Mouse (Mus musculus) intestine, embryonic 14.5 days (tissue): Measurements from ENCODE around the gene Abcb5. TPM values are rescaled to one million over a fixed set of nuclear protein-coding genes. Genes with fewer than 3 reads are reported as not detected.

ENCODE experiments used
- ATAC-seq: fragments of 200-750 bp; cut with Nextera tagmentation; replicated peaks from 2 replicates; pipeline ENCODE4 v1.8.0; 2017; ENCODE audit warnings: low read depth, moderate number of reproducible peaks, moderate TSS enrichment, moderate library complexity; ENCODE audit not compliant: low FRiP score, low TSS enrichment
- DNase-seq: peaks from one replicate; pipeline ENCODE4 v3.0.0-alpha.2; 2018; ENCODE audit warnings: low spot score
- H3K27ac ChIP-seq: fragments of 300-500 bp; sonication (generic); 2 replicates; pipeline ENCODE4 v1.5.1; 2014; ENCODE audit warnings: low read depth, mild to moderate bottlenecking, control low read depth
- H3K27me3 ChIP-seq: fragments of 300-500 bp; sonication (generic); replicated peaks from 2 replicates; pipeline ENCODE4 v1.6.1; 2014; ENCODE audit warnings: low read length, control low read depth; ENCODE audit not compliant: control insufficient read depth, insufficient read depth
- H3K36me3 ChIP-seq: fragments of 300-500 bp; sonication (generic); 2 replicates; pipeline ENCODE4 v1.6.1; 2014; ENCODE audit warnings: low read length, control low read depth; ENCODE audit not compliant: control insufficient read depth, insufficient read depth
- H3K4me1 ChIP-seq: fragments of 300-500 bp; sonication (generic); replicated peaks from 2 replicates; pipeline ENCODE4 v1.6.1; 2014; ENCODE audit warnings: low read length, control low read depth, mixed read lengths; ENCODE audit not compliant: control insufficient read depth, insufficient read depth
- H3K4me2 ChIP-seq: fragments of 300-500 bp; sonication (generic); 2 replicates; pipeline ENCODE4 v1.6.1; 2014; ENCODE audit warnings: low read length
- H3K4me3 ChIP-seq: fragments of 300-500 bp; sonication (generic); 2 replicates; pipeline ENCODE4 v1.5.1; 2014; ENCODE audit warnings: low read depth, low read length, control low read depth, mixed read lengths
- H3K9ac ChIP-seq: fragments of 300-500 bp; sonication (generic); 2 replicates; pipeline ENCODE4 v1.6.1; 2014; ENCODE audit warnings: mild to moderate bottlenecking, low read length
- H3K9me3 ChIP-seq: fragments of 300-500 bp; sonication (generic); 2 replicates; pipeline ENCODE4 v1.6.1; 2016; ENCODE audit warnings: low read length, control low read depth; ENCODE audit not compliant: control insufficient read depth
- WGBS: fragments of 180-500 bp; shearing (Covaris S2); extraction: QIAGEN DNeasy Blood & Tissue Kit; methylation state at CpG from one replicate; pipeline ENCODE4 v1.1.7; 2014; 5-methylcytosine and 5-hydroxymethylcytosine counted together
- polyA plus RNA-seq: library from polyadenylated mRNA; unstranded; fragments of >200 nt; fragmentation: Nextera tagmentation; extraction: Ambion mirVana; gene quantifications from 2 replicates; pipeline ENCODE4 v1.2.1, GENCODE M21; 2014

Abcb5 gene
- polyA plus RNA-seq, 1 experiment from 2014 or later: not detected

DNA sequence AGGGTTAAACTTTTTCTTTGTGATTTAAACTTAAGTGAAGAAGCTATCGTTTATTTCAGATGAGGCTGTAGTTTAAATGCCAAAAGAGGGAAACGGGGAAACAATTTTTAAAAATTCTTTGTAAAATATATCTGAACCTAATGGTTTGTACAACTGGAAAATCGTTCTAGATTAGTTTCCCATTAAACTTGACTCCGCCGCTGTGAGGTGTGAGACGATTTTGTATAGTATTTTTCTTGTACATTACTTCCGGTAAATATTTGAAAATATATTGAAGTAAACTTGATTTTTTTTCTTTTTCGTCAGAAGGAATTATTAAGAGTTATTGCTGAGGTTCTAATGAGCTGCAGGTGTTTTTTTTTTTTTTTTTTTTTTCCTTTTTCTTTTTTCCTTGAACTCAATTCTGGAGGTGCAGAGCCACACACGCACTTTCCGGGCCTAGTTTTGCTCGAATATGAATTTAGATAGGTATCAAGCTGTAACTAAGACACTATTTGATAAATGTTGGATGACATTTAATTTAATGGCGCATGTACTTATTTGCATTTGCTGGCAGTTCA, 115.3 kb downstream of the Abcb5 start:
- Histone ChIP-seq H3K27ac (no peak overlapping the region), H3K4me2 (no peak overlapping the region), H3K9ac (no peak overlapping the region), H3K36me3 (no peaks in the 10 kb centered on the region), H3K4me3 (no peak overlapping the region), H3K4me1 (peaks cover 6% of the 10 kb centered on the region; the same call in 1 of the 2 replicates), H3K27me3 (peaks cover 96% of the 10 kb centered on the region), H3K9me3 (no peaks in the 10 kb centered on the region)
- DNase-seq (no peak), ATAC-seq (no peak)
- 31% methylated on average over 12 of the region's 12 CpGs for WGBS

DNA sequence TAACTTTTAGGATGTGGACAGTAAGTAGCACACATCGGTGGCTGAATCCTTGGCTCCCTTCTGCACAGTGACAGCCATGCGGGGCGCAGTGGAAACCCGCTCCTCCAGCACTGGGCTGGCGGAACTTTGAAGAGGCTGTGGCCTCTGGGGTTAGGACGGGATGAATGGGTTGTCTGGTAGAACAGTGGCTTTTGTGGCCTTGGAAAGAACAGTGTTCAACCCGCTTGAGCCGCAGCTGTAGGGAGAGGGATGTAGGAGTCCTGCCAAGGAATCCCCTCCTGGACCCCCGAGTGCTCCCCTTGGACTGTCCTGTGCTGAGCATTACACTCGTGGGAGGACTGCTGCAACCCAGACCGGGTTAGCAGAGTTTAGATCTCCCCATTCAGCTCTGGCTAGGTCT, 116.2 kb downstream of the Abcb5 start:
- ATAC-seq (no peak), DNase-seq (peak; percentile 73)
- Histone ChIP-seq H3K27ac (no peak overlapping the region), H3K27me3 (peaks cover 96% of the 10 kb centered on the region), H3K4me2 (no peak overlapping the region), H3K9me3 (no peaks in the 10 kb centered on the region), H3K4me1 (peaks cover 6% of the 10 kb centered on the region; the same call in 1 of the 2 replicates), H3K36me3 (no peaks in the 10 kb centered on the region), H3K4me3 (no peak overlapping the region), H3K9ac (no peak overlapping the region)
- WGBS: 1% methylated on average over 11 of the region's 11 CpGs

GRCm38 (mm10) chr12:118849203-118849861, 116.9 kb downstream of the Abcb5 start:
- under 1% methylated on average over 76 of the region's 78 CpGs for WGBS
- no peaks in the 10 kb centered on the region for H3K9me3 ChIP-seq
- peaks cover 6% of the 10 kb centered on the region; the same call in 1 of the 2 replicates for H3K4me1 ChIP-seq
- H3K4me2 ChIP-seq: peak overlapping the region; percentile 39
- ATAC-seq (0 out of 2 replicates have a peak, but pooled peaks have one; percentile 17), DNase-seq (peak; percentile 79)
- H3K9ac ChIP-seq: no peak overlapping the region
- H3K36me3 ChIP-seq: no peaks in the 10 kb centered on the region
- no peak overlapping the region for H3K27ac ChIP-seq
- peak overlapping the region; percentile 12; the same call in 1 of the 2 replicates for H3K4me3 ChIP-seq
- peaks cover 96% of the 10 kb centered on the region for H3K27me3 ChIP-seq

DNA sequence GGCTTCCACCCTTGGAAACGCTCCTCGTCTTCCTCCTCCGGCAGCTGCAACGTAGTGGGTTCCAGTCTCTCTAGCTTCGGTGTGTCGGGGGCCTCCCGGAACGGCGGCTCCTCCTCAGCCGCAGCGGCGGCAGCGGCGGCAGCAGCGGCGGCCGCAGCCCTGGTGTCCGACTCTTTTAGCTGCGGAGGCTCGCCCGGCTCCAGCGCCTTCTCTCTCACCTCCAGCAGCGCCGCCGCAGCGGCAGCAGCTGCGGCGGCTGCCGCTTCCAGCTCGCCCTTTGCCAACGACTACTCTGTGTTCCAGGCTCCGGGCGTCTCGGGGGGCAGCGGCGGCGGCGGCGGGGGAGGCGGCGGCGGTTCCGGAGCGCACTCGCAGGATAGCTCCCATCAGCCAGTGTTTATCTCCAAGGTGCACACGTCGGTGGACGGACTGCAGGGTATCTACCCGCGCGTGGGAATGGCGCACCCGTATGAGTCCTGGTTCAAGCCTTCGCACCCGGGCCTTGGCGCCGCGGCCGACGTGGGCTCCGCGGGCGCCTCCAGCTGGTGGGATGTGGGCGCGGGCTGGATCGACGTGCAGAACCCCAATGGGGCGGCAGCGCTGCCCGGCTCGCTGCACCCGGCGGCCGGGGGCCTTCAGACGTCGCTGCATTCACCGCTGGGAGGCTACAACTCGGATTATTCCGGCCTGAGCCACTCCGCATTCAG, 117.6 kb downstream of the Abcb5 start:
- Histone ChIP-seq H3K4me1 (peaks cover 6% of the 10 kb centered on the region; the same call in 1 of the 2 replicates), H3K27ac (no peak overlapping the region), H3K9ac (no peak overlapping the region), H3K27me3 (peaks cover 96% of the 10 kb centered on the region), H3K36me3 (no peaks in the 10 kb centered on the region), H3K4me3 (peak overlapping the region; percentile 12), H3K9me3 (no peaks in the 10 kb centered on the region), H3K4me2 (peak overlapping the region; percentile 39)
- DNase-seq (peak; percentile 80), ATAC-seq (no peak)
- WGBS: under 1% methylated on average over 80 of the region's 80 CpGs

- 1% methylated on average over 23 of the region's 23 CpGs for WGBS
- H3K9me3 ChIP-seq: no peaks in the 10 kb centered on the region
- H3K4me3 ChIP-seq: peak overlapping the region; percentile 12
- ATAC-seq (no peak), DNase-seq (peak; percentile 69)
- H3K36me3 ChIP-seq: no peaks in the 10 kb centered on the region
- H3K4me2 ChIP-seq: peak overlapping the region; percentile 39
- peaks cover 96% of the 10 kb centered on the region for H3K27me3 ChIP-seq
- H3K27ac ChIP-seq: no peak overlapping the region
- H3K9ac ChIP-seq: no peak overlapping the region
- peaks cover 6% of the 10 kb centered on the region; the same call in 1 of the 2 replicates for H3K4me1 ChIP-seq
Observed at GRCm38 (mm10) chr12:118847861-118848495, 118.2 kb downstream of the Abcb5 start.

- peak; percentile 67 for DNase-seq
- peak overlapping the region; percentile 56 for H3K4me2 ChIP-seq
- H3K4me1 ChIP-seq: peaks cover 6% of the 10 kb centered on the region; the same call in 1 of the 2 replicates
- no peaks in the 10 kb centered on the region for H3K36me3 ChIP-seq
- no peak overlapping the region for H3K9ac ChIP-seq
- WGBS: 2% methylated on average over 17 of the region's 17 CpGs
- H3K27ac ChIP-seq: no peak overlapping the region
- no peak for ATAC-seq
- H3K9me3 ChIP-seq: no peaks in the 10 kb centered on the region
- peaks cover 96% of the 10 kb centered on the region for H3K27me3 ChIP-seq
- H3K4me3 ChIP-seq: peak overlapping the region; percentile 30; the same call in 1 of the 2 replicates
Observed at GRCm38 (mm10) chr12:118847381-118847780, 118.8 kb downstream of the Abcb5 start.

DNA sequence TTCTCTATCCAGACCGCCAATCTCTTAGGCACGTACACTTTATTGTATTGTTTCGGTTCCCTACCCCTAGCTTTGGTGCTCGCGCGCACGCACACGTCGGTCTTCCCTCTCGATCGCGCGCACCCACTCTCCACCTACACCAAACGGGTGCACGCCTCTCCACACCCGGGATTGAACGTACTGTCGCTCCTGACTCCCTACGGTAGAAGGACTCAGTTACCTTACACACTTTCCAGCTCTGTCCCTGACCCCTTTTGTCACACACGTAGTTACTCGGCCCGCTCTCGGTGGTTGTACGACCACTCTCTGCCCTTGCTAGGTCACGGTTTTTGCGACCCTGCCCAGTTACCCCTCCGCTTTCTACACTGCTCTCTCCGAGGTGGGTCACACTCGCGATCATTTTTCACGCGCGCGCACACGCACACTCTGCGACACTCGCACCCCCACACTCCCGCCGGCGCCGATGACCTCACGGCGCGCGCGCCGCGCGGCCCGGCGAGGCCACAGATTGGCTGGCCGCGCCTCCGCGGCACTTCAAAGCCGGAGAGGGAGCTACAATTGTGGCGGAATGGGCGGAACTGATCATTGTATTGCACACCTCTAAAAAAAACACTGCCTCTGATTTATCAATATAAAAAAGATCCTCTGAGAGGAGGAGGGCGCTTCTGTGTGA, 119.4 kb downstream of the Abcb5 start:
- no peaks in the 10 kb centered on the region for H3K36me3 ChIP-seq
- DNase-seq (peak; percentile 74), ATAC-seq (peak; percentile 68; the same call in 1 of the 2 replicates)
- H3K9ac ChIP-seq: no peak overlapping the region
- H3K27me3 ChIP-seq: peaks cover 96% of the 10 kb centered on the region
- H3K4me3 ChIP-seq: peak overlapping the region; percentile 30
- peak overlapping the region; percentile 56 for H3K4me2 ChIP-seq
- no peak overlapping the region for H3K27ac ChIP-seq
- under 1% methylated on average over 59 of the region's 59 CpGs for WGBS
- H3K4me1 ChIP-seq: peaks cover 6% of the 10 kb centered on the region; the same call in 1 of the 2 replicates
- no peaks in the 10 kb centered on the region for H3K9me3 ChIP-seq

DNA sequence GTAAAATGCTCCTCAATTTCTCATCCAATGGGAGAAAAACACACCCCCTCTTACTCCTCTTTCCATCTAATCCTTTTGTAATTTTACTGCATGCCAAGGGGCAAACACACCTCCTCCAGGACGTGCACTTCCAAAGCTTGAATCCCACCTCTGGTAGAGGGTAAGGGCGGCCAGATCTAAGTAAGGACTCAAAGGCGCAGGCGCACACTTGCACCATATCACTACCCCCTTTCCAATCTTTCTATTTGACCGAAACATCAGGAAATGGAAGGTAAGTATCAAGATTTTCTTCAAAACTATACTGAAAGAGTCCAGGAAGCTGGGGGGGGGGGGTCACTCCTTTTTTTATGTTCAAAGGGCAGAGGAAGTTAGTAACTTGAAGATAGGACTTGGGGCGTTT, 120.0 kb downstream of the Abcb5 start, which contains the start of gene Sp8:
TSS of gene Sp8 (plus strand) at position 109 of the 400 bp plus-strand sequence.
- Histone ChIP-seq H3K4me2 (peak within 1 kb of the TSS; percentile 56), H3K4me3 (peak within 1 kb of the TSS; percentile 30), H3K9me3 (no peaks in the 10 kb centered on the region), H3K4me1 (peaks cover 6% of the 10 kb centered on the region; the same call in 1 of the 2 replicates), H3K27ac (no peak within 1 kb of the TSS), H3K36me3 (no peaks in the 10 kb centered on the region), H3K9ac (no peak within 1 kb of the TSS), H3K27me3 (peaks cover 98% of the 10 kb centered on the region)
- WGBS: 3% methylated on average over 6 of the region's 6 CpGs
- ATAC-seq (no peak), DNase-seq (no peak)
